Mouse (Mus musculus): ENCODE results near the gene Gzme.

- no peak for TF ChIP-seq CTCF (conservative IDR thresholded peaks at IDR 0.05 in 1 of 2, IDR thresholded peaks at IDR 0.05 in 1 of 2; ENCODE audit: low read depth in 2 of 2, low read length in 2 of 2)
- TF ChIP-seq NELFE (IDR thresholded peaks at IDR 0.05; ENCODE audit: low read depth, low read length) = no peak
- TF ChIP-seq POLR2A (IDR thresholded peaks at IDR 0.05; ENCODE audit: low read depth, low read length) = no peak
Measured at GRCm38 (mm10) chr14:56085167-56085566, 35.3 kb downstream of the Gzme start, which contains the start of gene Mcpt8.

Data from CH12.LX (cell line).